Mouse (Mus musculus) intestine, embryonic 16.5 days (tissue): Measurements from ENCODE around the gene Smg9. TPM values are rescaled to one million over a fixed set of nuclear protein-coding genes. Genes with fewer than 3 reads are reported as not detected.

Source experiments
- ATAC-seq: fragments of 200-750 bp; cut with Nextera tagmentation; 2 replicates; pipeline ENCODE4 v1.8.0; 2017; ENCODE audit warnings: moderate TSS enrichment, moderate library complexity
- H3K27ac ChIP-seq: fragments of 300-500 bp; sonication (generic); 2 replicates; pipeline ENCODE4 v1.5.1; 2014; ENCODE audit warnings: mild to moderate bottlenecking, low read length
- H3K27me3 ChIP-seq: fragments of 300-500 bp; sonication (generic); replicated peaks from 2 replicates; pipeline ENCODE4 v1.6.1; 2014; ENCODE audit warnings: low read length, control low read depth, mixed read lengths; ENCODE audit not compliant: control insufficient read depth, insufficient read depth
- H3K36me3 ChIP-seq: fragments of 300-500 bp; sonication (generic); 2 replicates; pipeline ENCODE4 v1.6.1; 2014; ENCODE audit warnings: low read length, control low read depth; ENCODE audit not compliant: control insufficient read depth, insufficient read depth
- H3K4me1 ChIP-seq: fragments of 300-500 bp; sonication (generic); 2 replicates; pipeline ENCODE4 v1.6.1; 2014; ENCODE audit warnings: low read length, control low read depth, mixed read lengths; ENCODE audit not compliant: control insufficient read depth, insufficient read depth
- H3K4me2 ChIP-seq: fragments of 300-500 bp; sonication (generic); 2 replicates; pipeline ENCODE4 v1.6.1; 2014; ENCODE audit warnings: low read depth, low read length, control low read depth
- H3K4me3 ChIP-seq: fragments of 300-500 bp; sonication (generic); 2 replicates; pipeline ENCODE4 v1.5.1; 2014; ENCODE audit warnings: mild to moderate bottlenecking, low read length
- H3K9ac ChIP-seq: fragments of 300-500 bp; sonication (generic); 2 replicates; pipeline ENCODE4 v1.6.1; 2014; ENCODE audit warnings: low read depth, low read length
- H3K9me3 ChIP-seq: fragments of 300-500 bp; sonication (generic); 2 replicates; pipeline ENCODE4 v1.6.1; 2016; ENCODE audit warnings: low read length, control low read depth; ENCODE audit not compliant: control insufficient read depth
- WGBS: fragments of 180-500 bp; shearing (Covaris S2); extraction: QIAGEN DNeasy Blood & Tissue Kit; methylation state at CpG from one replicate; pipeline ENCODE4 v1.1.7; 2014; 5-methylcytosine and 5-hydroxymethylcytosine counted together
- polyA plus RNA-seq: library from polyadenylated mRNA; unstranded; fragments of >200 nt; fragmentation: Nextera tagmentation; extraction: Ambion mirVana; gene quantifications from 2 replicates; pipeline ENCODE4 v1.2.1, GENCODE M21; 2015

Gene Smg9
- polyA plus RNA-seq, 1 experiment from 2014 or later: 22.0 TPM

DNA sequence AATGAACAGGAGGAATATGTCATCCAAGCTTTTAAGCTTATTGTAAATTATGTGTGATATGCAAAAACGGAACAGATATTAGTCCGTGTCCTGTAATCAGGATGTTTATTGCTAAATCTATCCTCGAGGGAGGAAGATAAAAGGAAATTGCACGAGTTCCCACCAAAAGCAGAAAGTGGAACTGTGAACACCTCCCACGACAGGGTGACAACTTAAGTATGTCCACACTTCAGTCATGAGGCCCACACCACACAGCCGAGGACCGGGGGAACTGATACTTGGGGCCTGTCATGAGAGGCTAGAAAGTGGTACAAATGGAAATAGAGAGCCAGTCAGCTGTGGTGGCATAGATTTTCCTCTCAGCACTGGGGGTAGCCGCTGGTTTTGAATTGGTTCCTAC, 42.9 kb downstream of the Smg9 start:
- Histone ChIP-seq H3K27me3 (no peaks in the 10 kb centered on the region), H3K27ac (no peak overlapping the region), H3K9me3 (no peaks in the 10 kb centered on the region), H3K36me3 (no peaks in the 10 kb centered on the region), H3K4me1 (no peaks in the 10 kb centered on the region), H3K4me2 (no peak overlapping the region), H3K9ac (no peak overlapping the region), H3K4me3 (no peak overlapping the region)
- no peak for ATAC-seq
- WGBS: 71% methylated on average over 8 of the region's 8 CpGs

DNA sequence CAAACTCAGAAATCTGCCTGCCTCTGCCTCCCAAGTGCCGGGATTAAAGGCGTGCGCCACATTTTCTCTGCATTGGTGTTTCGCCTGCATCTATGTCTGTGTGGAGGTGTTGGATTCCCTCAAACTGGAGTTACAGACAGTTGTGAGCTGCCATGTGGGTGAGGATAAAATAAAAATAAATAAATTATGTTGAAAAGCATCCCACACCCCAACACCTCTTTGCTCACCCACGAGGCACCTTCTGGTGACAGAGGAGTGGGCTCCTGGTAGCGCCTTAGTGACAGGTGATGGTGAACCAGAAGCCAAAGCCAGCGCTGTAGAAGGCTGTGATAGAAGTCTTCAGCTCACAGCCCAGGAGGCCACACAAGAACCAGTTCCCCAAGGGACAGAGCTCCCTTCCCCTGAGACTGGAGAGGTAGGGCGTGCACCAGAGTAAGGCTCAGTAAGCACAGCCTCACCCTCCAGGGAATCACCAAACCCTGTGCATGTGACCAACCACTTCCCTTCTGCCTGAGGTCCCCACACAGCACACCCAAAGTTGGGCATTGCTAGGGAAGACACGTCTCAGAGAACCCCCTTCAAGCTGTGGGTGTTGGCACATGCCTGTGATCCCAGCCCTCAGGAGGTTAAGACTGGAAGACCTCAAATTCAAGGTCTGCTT, 46.0 kb downstream of the Smg9 start:
- Histone ChIP-seq H3K9me3 (no peaks in the 10 kb centered on the region), H3K4me2 (no peak overlapping the region), H3K9ac (no peak overlapping the region), H3K4me3 (no peak overlapping the region), H3K27ac (no peak overlapping the region), H3K4me1 (peaks cover 2% of the 10 kb centered on the region; the same call in 1 of the 2 replicates), H3K36me3 (no peaks in the 10 kb centered on the region), H3K27me3 (no peaks in the 10 kb centered on the region)
- no peak for ATAC-seq
- 88% methylated on average over 9 of the region's 9 CpGs for WGBS

DNA sequence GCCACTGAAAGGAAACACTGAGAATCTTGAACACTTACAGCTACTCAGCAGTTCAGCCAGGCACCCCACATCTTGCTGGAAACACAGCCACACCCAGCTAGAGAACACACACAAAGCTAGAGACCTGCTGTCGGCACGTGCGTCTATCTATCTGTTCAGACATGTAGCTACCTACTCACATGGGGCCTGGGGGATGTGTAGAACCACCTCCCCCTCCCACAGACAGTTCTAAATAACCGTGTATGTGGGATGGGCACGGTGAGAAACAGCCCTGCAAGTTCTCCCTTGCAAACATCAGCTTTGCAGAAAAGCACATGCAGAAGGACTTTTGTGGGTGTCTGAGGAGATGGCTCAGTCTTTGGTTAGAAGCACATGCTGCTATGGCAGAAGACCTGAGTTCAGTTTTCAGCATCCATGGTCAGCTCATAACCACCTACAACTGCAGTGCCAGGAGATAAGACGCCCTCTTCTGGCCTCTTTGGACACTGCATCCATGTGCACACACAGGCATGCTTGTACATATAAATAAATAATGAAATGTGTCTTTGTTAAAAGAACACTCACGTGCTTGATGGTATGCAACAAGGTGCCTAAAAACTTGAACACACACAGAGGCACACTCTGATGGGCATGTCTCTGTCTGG, 47.4 kb downstream of the Smg9 start:
- no peak overlapping the region for H3K4me3 ChIP-seq
- 74% methylated on average over 7 of the region's 7 CpGs for WGBS
- peaks cover 5% of the 10 kb centered on the region; the same call in 1 of the 2 replicates for H3K4me1 ChIP-seq
- H3K9me3 ChIP-seq: no peaks in the 10 kb centered on the region
- ATAC-seq: no peak
- H3K27ac ChIP-seq: no peak overlapping the region
- no peak overlapping the region for H3K9ac ChIP-seq
- no peaks in the 10 kb centered on the region for H3K36me3 ChIP-seq
- H3K4me2 ChIP-seq: no peak overlapping the region
- no peaks in the 10 kb centered on the region for H3K27me3 ChIP-seq

DNA sequence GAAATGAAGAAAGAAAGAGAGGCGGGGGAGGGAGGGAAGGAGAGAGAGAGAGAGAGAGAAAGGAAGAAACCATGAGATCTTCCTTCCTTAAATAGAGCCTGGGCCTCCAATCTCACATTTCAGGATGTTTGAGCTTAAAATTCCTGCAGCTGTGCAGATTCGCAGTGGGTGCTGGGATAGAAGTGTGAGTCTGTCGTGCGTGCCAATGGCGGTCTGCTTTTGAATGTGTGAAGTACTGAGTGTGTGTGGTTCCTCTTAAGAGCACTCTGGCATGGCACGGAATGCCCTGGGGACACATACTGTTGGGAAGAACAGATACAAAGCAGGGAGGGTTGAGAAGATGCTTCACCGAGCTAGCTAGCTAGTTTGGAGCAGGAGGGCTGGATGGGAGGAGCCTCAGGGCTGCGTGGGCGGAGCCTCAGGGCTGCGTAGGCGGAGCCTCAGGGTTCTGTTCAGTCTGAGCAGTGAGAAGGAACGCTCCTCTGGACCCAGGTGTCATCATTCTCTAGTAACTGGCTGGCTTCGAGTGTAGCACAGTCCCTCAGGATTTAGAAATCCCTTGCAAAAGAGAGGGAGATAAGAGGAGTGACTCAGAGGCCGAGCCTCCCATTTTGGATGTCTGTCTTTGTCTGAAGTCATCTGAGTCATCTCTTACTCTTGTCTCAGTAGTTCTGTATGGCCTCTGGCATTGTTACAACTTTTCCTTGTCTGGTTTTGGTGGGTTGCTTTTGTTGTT, 49.5 kb downstream of the Smg9 start:
- H3K27me3 ChIP-seq: no peaks in the 10 kb centered on the region
- ATAC-seq: no peak

DNA sequence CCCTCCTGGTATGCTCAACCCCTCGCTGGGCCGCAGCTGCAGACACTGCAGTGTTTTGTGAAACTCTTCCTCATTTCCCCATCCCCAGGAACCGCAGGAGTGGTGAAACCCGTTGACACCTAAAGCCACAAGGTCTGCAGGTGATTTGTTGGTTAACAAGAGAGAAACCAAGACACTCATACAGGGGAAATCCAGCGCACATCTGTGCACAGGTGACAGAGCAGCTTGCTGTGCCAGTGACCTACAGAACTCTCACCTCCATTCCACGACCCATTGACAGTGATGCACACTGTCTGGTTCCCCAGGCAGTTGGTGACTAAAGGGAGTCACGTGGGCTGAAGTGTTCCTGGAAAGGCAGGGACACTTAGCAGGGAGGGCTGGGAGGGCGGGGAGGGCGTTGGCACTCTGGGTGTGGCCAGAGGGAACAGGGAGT, 51.2 kb downstream of the Smg9 start:
- peak; percentile 73 for ATAC-seq
- H3K27ac ChIP-seq: no peak overlapping the region
- peaks cover 5% of the 10 kb centered on the region; the same call in 1 of the 2 replicates for H3K4me1 ChIP-seq
- 46% methylated on average over 9 of the region's 9 CpGs for WGBS
- H3K36me3 ChIP-seq: no peaks in the 10 kb centered on the region
- no peaks in the 10 kb centered on the region for H3K27me3 ChIP-seq
- no peak overlapping the region for H3K4me2 ChIP-seq
- no peaks in the 10 kb centered on the region for H3K9me3 ChIP-seq
- H3K4me3 ChIP-seq: no peak overlapping the region
- no peak overlapping the region for H3K9ac ChIP-seq

More for the DNA sequence above, 49.5 kb downstream of the Smg9 start:
- peaks cover 5% of the 10 kb centered on the region; the same call in 1 of the 2 replicates for H3K4me1 ChIP-seq
- H3K4me2 ChIP-seq: no peak overlapping the region
- no peak overlapping the region for H3K27ac ChIP-seq
- H3K9ac ChIP-seq: no peak overlapping the region
- no peaks in the 10 kb centered on the region for H3K36me3 ChIP-seq
- 51% methylated on average over 14 of the region's 14 CpGs for WGBS
- H3K4me3 ChIP-seq: no peak overlapping the region
- no peaks in the 10 kb centered on the region for H3K9me3 ChIP-seq

DNA sequence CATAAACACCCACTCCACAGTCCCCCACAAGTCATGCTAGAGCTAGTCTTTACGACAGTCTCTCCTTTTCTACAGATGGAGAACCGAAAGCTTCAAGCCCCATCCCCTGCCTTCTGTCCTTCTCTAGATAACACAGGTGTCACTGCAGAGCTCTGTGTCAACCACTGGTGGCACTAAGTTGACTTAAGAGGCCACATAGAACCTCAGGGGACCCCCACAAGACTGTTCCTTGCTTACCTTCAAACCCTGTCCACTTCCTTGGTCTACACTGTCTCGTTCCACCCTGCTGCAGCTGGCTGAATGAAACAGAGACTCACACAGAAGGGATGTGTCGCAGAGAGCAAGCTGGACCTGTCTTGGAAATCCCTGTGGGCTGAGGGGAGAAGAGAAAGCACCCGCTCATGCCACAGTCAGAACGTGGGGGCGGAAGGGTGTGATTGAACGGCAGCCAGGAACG, 52.5 kb downstream of the Smg9 start, which contains the start of gene Irgc1:
TSS of gene Irgc1 (minus strand) at position 443 of the 457 bp plus-strand sequence.
- Histone ChIP-seq H3K27ac (no peak within 1 kb of the TSS), H3K4me3 (no peak within 1 kb of the TSS), H3K27me3 (no peaks in the 10 kb centered on the region), H3K9ac (no peak within 1 kb of the TSS), H3K4me2 (no peak within 1 kb of the TSS), H3K4me1 (peaks cover 5% of the 10 kb centered on the region; the same call in 1 of the 2 replicates), H3K9me3 (no peaks in the 10 kb centered on the region), H3K36me3 (no peaks in the 10 kb centered on the region)
- ATAC-seq: no peak
- WGBS: 72% methylated on average over 9 of the region's 9 CpGs

DNA sequence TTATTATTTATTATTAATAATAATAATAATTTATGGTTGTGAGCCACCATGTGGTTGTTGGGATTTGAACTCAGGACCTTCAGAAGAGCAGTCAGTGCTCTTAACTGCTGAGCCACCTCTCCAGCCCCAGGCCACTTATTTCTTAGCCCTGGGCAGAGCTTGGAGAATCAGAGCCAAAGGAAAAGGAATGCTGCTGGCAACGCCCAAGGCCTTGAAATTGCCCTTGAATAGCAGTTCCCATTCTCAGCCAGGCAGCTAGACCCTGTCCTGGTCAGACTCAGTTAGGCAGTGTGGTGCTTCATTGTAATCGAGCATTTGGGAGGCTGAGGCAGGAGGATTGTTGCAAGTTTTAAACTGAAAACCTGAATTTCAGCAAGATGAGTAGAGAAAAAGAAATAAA, 54.8 kb downstream of the Smg9 start:
- Histone ChIP-seq H3K36me3 (no peaks in the 10 kb centered on the region), H3K9ac (no peak overlapping the region), H3K4me3 (no peak overlapping the region), H3K27ac (no peak overlapping the region), H3K4me2 (no peak overlapping the region), H3K4me1 (peaks cover 13% of the 10 kb centered on the region; the same call in 1 of the 2 replicates), H3K9me3 (no peaks in the 10 kb centered on the region), H3K27me3 (no peaks in the 10 kb centered on the region)
- WGBS: 71% methylated on average over 2 of the region's 2 CpGs
- no peak for ATAC-seq

DNA sequence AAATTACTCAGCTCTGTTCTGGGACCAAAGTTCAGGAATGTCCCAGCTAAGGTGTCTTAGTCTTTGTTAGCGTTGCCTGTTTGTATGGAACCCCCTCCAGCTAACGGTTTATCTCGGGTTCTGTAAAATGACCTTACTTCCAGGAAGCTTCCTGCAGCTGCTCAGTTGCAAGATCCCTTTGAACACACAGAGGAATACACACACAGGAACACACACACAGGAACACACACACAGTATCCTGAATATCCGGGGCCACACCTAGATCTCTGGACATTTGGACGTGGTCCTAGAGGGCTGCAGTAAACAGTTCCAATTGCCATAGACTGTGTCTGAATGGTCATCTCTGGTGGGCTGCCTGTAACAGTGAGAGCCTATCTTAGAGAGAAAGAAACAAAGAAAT, 56.3 kb downstream of the Smg9 start:
- no peak for ATAC-seq
- WGBS: 67% methylated on average over 5 of the region's 5 CpGs

DNA sequence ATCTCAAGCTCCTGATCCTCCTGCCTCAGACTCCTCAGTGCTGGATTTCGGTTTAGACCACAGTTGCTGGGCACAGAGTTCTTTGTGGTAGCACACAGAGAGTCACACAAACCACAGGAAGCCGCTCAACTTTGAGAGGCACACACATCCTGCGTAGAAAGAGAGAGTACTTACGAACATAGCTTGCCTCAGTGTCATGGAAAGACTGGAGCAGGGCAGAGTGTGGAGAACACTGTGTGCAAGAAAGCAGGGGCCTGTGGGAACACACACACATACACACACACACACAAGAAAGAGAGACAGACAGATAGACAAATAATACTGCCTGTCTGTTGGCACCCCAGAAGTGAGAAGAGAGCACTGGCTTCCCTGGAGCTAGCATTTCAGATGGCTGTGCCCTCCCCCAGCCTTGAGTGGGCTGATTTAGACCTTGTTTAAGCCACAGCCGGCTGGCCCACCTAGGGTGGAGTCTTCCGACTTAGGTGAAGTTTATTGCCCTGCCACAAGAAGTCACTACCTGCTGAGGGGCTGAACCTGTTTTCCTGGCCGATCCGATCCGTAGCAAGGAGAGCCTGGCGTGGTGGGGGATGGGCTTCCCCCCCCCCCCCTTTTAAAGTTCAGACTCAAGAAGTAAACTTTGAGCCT, 58.4 kb downstream of the Smg9 start:
- no peak for ATAC-seq
- Histone ChIP-seq H3K27ac (no peak overlapping the region), H3K9ac (no peak overlapping the region)

More for the DNA sequence above, 56.3 kb downstream of the Smg9 start:
- no peak overlapping the region for H3K27ac ChIP-seq
- no peaks in the 10 kb centered on the region for H3K9me3 ChIP-seq
- H3K36me3 ChIP-seq: no peaks in the 10 kb centered on the region
- H3K4me1 ChIP-seq: peaks cover 17% of the 10 kb centered on the region
- H3K9ac ChIP-seq: no peak overlapping the region
- H3K4me3 ChIP-seq: no peak overlapping the region
- H3K4me2 ChIP-seq: no peak overlapping the region
- H3K27me3 ChIP-seq: no peaks in the 10 kb centered on the region

More for the DNA sequence above, 58.4 kb downstream of the Smg9 start:
- Histone ChIP-seq H3K4me1 (peaks cover 33% of the 10 kb centered on the region), H3K4me3 (no peak overlapping the region), H3K9me3 (no peaks in the 10 kb centered on the region), H3K36me3 (no peaks in the 10 kb centered on the region), H3K4me2 (no peak overlapping the region), H3K27me3 (no peaks in the 10 kb centered on the region)
- 48% methylated on average over 10 of the region's 10 CpGs for WGBS
